Mouse (Mus musculus): ENCODE data around the gene Tcf20. TPM values are rescaled to one million over a fixed set of nuclear protein-coding genes. Genes with fewer than 3 reads are reported as not detected.

Gene Tcf20
- polyA plus RNA-seq, 1 experiment from 2014 or later: 15.2 TPM

DNA sequence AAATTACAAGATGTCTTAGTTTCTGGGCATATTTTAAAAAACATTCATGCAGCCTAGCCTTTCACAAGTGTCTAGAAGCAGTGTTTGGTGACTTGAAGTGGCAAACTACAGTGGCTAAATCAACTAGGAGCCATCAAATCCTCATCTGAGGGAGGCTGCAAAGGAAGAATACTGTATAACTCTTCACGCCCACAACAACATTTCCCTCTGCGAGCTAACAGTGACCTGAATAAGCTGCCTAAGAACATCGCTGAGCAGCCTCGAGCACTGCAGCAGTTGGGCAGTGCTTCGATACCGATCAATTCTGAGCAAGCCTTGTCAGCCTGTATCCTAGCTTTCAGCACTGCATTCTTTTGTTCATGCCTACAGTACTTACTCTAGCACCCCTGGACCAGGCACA is 157.8 kb downstream of the Tcf20 start:
- ATAC-seq (ENCODE audit: insufficient number of reproducible peaks, insufficient read depth, low FRiP score, low TSS enrichment, low read depth): no peak
- no peaks in the 10 kb centered on the region for H3K4me1 ChIP-seq
- no peaks in the 10 kb centered on the region for H3K9me3 ChIP-seq
- peaks cover 7% of the 10 kb centered on the region; the same call in 1 of the 2 replicates for H3K36me3 ChIP-seq
- H3K27me3 ChIP-seq: no peaks in the 10 kb centered on the region
- H3K4me2 ChIP-seq: no peak overlapping the region
- no peak overlapping the region for H3K27ac ChIP-seq
- WGBS: 91% methylated on average over 6 of the region's 6 CpGs
- no peak overlapping the region for H3K4me3 ChIP-seq
- no peak overlapping the region for H3K9ac ChIP-seq

- Histone ChIP-seq H3K4me2 (no peak overlapping the region), H3K27ac (no peak overlapping the region), H3K9me3 (no peaks in the 10 kb centered on the region), H3K4me1 (0 out of 2 replicates have a peak, but pooled peaks cover 4% of the 10 kb centered on the region), H3K27me3 (no peaks in the 10 kb centered on the region), H3K4me3 (no peak overlapping the region), H3K36me3 (peaks cover 16% of the 10 kb centered on the region), H3K9ac (no peak overlapping the region)
- no peak for ATAC-seq (ENCODE audit: insufficient number of reproducible peaks, insufficient read depth, low FRiP score, low TSS enrichment, low read depth)
Observed at GRCm38 (mm10) chr15:82825866-82826265, 161.8 kb downstream of the Tcf20 start.

- Histone ChIP-seq H3K9me3 (no peaks in the 10 kb centered on the region), H3K27me3 (no peaks in the 10 kb centered on the region), H3K4me1 (0 out of 2 replicates have a peak, but pooled peaks cover 4% of the 10 kb centered on the region), H3K4me2 (no peak overlapping the region), H3K4me3 (no peak overlapping the region), H3K36me3 (peaks cover 31% of the 10 kb centered on the region), H3K9ac (no peak overlapping the region), H3K27ac (no peak overlapping the region)
- 70% methylated on average over 3 of the region's 4 CpGs for WGBS
- ATAC-seq (ENCODE audit: insufficient number of reproducible peaks, insufficient read depth, low FRiP score, low TSS enrichment, low read depth): no peak
Observed at GRCm38 (mm10) chr15:82822347-82822746, 165.3 kb downstream of the Tcf20 start.

DNA sequence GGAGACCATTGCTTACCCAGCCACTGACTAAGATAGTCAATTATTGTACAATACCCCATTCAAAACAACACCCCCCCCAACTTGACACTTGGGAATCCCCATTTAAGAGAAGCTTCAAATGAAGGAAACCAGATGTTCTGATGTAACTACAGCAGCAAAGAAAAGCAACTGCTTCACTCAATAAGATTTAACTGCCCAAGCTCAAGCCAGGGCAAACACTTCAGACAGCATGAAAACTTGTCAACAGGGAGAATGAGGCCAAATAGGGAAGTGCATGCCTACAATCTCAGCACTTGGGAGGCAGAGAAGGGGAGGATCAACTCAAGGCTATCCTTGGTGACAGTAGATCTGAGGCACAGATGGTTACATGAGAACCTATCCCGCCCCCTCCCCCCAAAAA is 166.0 kb downstream of the Tcf20 start:
- Histone ChIP-seq H3K27me3 (no peaks in the 10 kb centered on the region), H3K27ac (no peak overlapping the region), H3K9me3 (no peaks in the 10 kb centered on the region), H3K4me1 (0 out of 2 replicates have a peak, but pooled peaks cover 4% of the 10 kb centered on the region), H3K9ac (no peak overlapping the region), H3K4me3 (no peak overlapping the region), H3K4me2 (no peak overlapping the region), H3K36me3 (peaks cover 32% of the 10 kb centered on the region)
- no peak for ATAC-seq (ENCODE audit: insufficient number of reproducible peaks, insufficient read depth, low FRiP score, low TSS enrichment, low read depth)
- 74% methylated on average over 1 of the region's 1 CpGs for WGBS

GRCm38 (mm10) chr15:82815296-82815695 is 172.4 kb downstream of the Tcf20 start:
- WGBS: 85% methylated on average over 4 of the region's 4 CpGs
- Histone ChIP-seq H3K9ac (no peak overlapping the region), H3K27me3 (no peaks in the 10 kb centered on the region), H3K4me3 (no peak overlapping the region), H3K9me3 (no peaks in the 10 kb centered on the region), H3K36me3 (peaks cover 59% of the 10 kb centered on the region), H3K27ac (no peak overlapping the region), H3K4me2 (no peak overlapping the region), H3K4me1 (no peaks in the 10 kb centered on the region)
- no peak for ATAC-seq (ENCODE audit: insufficient number of reproducible peaks, insufficient read depth, low FRiP score, low TSS enrichment, low read depth)

GRCm38 (mm10) chr15:82814806-82815205 is 172.9 kb downstream of the Tcf20 start:
- no peak for ATAC-seq (ENCODE audit: insufficient number of reproducible peaks, insufficient read depth, low FRiP score, low TSS enrichment, low read depth)

DNA sequence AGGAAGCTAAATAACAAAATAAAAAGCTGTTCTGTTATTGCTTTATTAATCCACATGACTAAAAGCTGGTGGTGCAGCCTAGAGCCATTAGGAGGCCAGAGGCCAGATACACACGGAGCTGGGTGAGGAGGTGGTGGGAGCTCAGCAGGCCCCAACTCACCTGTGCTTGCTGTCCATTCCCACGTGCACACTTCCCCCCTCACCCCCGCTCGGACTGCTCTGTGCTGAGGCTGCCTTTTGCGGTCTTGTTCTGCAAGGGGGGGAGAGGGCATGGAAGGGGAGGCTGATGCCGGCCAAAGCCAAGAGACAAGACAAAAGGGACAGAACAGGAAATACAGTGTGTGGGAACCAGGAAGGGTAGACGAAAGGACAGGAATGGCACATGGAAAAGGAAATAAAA is 173.4 kb downstream of the Tcf20 start:
- Histone ChIP-seq H3K9me3 (no peaks in the 10 kb centered on the region), H3K4me3 (no peak overlapping the region), H3K27me3 (no peaks in the 10 kb centered on the region), H3K9ac (no peak overlapping the region), H3K4me1 (no peaks in the 10 kb centered on the region), H3K36me3 (peaks cover 69% of the 10 kb centered on the region), H3K4me2 (no peak overlapping the region), H3K27ac (no peak overlapping the region)
- ATAC-seq (ENCODE audit: insufficient number of reproducible peaks, insufficient read depth, low FRiP score, low TSS enrichment, low read depth): no peak
- 89% methylated on average over 7 of the region's 7 CpGs for WGBS

More at GRCm38 (mm10) chr15:82814806-82815205, 172.9 kb downstream of the Tcf20 start:
- Histone ChIP-seq H3K27me3 (no peaks in the 10 kb centered on the region), H3K36me3 (peaks cover 64% of the 10 kb centered on the region), H3K9me3 (no peaks in the 10 kb centered on the region), H3K4me2 (no peak overlapping the region), H3K9ac (no peak overlapping the region), H3K27ac (no peak overlapping the region), H3K4me3 (no peak overlapping the region), H3K4me1 (no peaks in the 10 kb centered on the region)
- WGBS: 61% methylated on average over 4 of the region's 4 CpGs

DNA sequence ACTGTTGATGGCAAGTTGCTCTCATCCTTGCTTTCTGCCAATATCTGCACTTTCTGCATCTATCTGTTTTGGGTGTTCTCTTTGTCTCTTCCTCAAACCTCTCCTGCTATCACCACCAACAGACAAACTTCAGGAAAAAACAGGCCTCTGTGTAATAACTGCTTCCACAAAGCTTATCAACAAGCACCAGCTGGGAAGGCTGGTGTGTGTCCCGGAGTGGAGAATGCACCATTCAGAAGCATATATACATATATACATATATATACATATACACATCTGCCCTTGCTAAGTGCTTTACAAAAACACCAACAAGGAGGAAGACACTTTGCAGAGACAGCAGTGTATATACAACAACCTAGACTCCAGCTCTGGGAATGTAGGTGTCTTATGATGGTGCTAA is 177.1 kb downstream of the Tcf20 start:
- no peaks in the 10 kb centered on the region for H3K27me3 ChIP-seq
- no peak overlapping the region for H3K9ac ChIP-seq
- no peak overlapping the region for H3K27ac ChIP-seq
- H3K4me2 ChIP-seq: no peak overlapping the region
- peaks cover 48% of the 10 kb centered on the region for H3K36me3 ChIP-seq
- H3K9me3 ChIP-seq: no peaks in the 10 kb centered on the region
- no peak overlapping the region for H3K4me3 ChIP-seq
- ATAC-seq (ENCODE audit: insufficient number of reproducible peaks, insufficient read depth, low FRiP score, low TSS enrichment, low read depth): no peak
- no peaks in the 10 kb centered on the region for H3K4me1 ChIP-seq
- 88% methylated on average over 1 of the region's 1 CpGs for WGBS

DNA sequence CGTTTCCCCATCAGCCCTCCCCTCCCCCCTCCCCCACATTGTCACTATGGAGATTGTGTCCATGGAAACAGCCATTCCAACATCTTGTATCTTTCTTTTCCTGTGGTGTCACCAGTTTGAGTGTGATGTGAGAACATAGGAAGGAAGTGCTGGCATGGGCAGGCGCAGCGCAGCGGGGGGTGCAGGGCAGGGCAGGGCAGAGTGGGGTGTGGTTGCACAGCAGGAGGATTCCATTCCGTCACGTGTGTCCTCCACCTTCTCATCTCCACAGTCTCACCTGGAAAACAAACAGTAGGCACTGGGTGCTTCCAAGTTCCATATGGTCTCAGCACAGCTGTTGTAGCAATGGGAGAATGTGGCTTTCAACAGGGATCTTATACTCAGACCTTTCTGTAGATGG is 178.2 kb downstream of the Tcf20 start:
- H3K9me3 ChIP-seq: no peaks in the 10 kb centered on the region
- H3K36me3 ChIP-seq: peaks cover 41% of the 10 kb centered on the region
- 83% methylated on average over 6 of the region's 6 CpGs for WGBS
- no peak overlapping the region for H3K27ac ChIP-seq
- no peak overlapping the region for H3K4me3 ChIP-seq
- no peak overlapping the region for H3K9ac ChIP-seq
- no peak overlapping the region for H3K4me2 ChIP-seq
- ATAC-seq (ENCODE audit: insufficient number of reproducible peaks, insufficient read depth, low FRiP score, low TSS enrichment, low read depth): no peak
- H3K4me1 ChIP-seq: no peaks in the 10 kb centered on the region
- H3K27me3 ChIP-seq: no peaks in the 10 kb centered on the region

DNA sequence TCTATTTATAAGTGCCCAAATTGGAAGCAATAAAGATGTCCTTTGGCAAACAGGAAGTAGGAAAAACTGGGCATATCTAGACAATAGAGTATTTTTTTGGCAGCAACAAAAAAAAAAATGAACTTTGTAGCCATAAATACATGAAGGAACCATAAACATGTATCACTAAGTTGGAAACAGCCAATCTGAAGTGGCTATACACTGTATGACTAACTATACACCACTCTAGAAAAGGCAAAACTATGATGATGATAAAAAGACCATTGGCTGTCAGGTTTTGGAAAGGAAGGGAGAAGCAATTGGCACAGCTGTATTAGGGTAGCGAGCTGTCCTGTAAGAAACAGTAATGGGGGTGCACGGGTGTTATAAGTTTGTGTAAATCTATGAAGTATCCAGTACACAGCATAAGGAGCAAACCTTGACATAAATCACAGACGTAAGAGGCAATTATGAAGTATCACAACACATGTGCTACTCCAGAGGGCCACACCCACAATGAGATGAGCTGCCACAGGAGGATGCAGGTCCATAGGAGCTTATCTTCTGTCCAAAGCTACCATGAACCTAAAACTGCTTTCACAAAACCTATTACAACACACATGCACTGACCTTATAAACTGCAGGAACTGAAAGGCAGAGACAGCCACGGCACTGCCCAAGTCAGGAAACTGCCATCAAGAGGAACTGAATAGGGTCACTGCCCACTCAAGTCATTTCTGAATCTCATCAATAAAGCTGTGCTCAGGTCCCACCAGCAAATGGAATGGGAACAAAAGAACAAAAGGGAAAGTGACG is 180.5 kb downstream of the Tcf20 start:
- no peak for ATAC-seq (ENCODE audit: insufficient number of reproducible peaks, insufficient read depth, low FRiP score, low TSS enrichment, low read depth)
- Histone ChIP-seq H3K4me3 (no peak overlapping the region), H3K9me3 (no peaks in the 10 kb centered on the region), H3K27me3 (no peaks in the 10 kb centered on the region), H3K36me3 (peaks cover 30% of the 10 kb centered on the region), H3K9ac (no peak overlapping the region), H3K27ac (no peak overlapping the region), H3K4me1 (no peaks in the 10 kb centered on the region), H3K4me2 (no peak overlapping the region)
- WGBS: 81% methylated on average over 5 of the region's 5 CpGs

DNA sequence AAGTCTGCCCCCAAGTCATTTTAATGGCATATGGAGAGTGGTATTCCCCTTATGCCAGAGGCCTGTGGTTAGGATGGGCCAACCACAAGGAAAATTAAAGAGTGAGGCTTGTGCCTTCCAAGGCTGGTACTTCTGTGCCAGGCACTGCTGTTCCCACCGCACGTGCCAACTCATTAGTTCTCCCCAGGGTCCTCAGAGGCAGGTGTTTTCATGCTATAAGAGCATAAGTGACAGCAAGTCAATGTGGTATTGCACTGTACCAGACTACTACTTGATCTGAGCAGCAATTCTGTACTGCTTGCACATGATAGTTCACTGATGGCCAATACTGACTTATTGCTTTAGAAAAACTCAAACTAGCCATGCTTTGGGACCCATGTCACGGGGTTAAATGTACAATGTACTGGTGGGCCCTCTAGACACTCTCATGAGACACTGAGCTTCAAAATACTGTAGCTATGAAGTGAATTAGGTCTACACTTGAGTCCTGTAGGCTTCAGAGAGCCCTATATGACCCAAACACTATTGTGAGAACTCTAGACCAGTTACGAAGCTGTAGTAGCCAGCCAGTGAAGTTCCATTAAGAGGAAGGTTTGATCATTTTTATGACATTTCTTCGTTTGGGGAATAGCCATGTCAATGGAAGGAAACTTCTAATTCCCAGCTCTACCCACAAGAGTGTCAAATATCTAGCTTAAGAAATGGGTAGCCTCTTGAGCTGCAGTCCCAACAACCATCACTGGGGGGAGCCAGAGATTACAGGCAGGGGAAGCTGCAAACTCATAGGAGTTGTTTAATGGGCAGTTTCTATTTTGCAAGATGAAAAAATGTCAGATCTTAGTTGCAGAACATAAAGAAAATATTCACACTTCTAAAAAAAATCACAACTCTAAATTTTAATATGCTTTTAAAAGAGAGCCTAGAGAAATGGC is 182.7 kb downstream of the Tcf20 start:
- H3K27ac ChIP-seq: no peak overlapping the region
- no peak for ATAC-seq (ENCODE audit: insufficient number of reproducible peaks, insufficient read depth, low FRiP score, low TSS enrichment, low read depth)
- no peak overlapping the region for H3K9ac ChIP-seq
- 73% methylated on average over 5 of the region's 5 CpGs for WGBS
- peaks cover 8% of the 10 kb centered on the region; the same call in 1 of the 2 replicates for H3K36me3 ChIP-seq
- no peaks in the 10 kb centered on the region for H3K9me3 ChIP-seq
- no peak overlapping the region for H3K4me3 ChIP-seq
- no peaks in the 10 kb centered on the region for H3K4me1 ChIP-seq
- H3K4me2 ChIP-seq: no peak overlapping the region
- H3K27me3 ChIP-seq: no peaks in the 10 kb centered on the region

All from embryonic facial prominence, embryonic 13.5 days (tissue).